Mouse (Mus musculus) ES-Bruce4 (cell line): ENCODE data around the gene Ssh1.

ENCODE experiments used
- CTCF ChIP-seq: IDR thresholded peaks from one replicate; pipeline ENCODE4 v1.8.1; 2011; ENCODE audit warnings: low read depth, low read length
- EP300 ChIP-seq: IDR thresholded peaks from 2 replicates; pipeline ENCODE4 v1.6.1; 2011; ENCODE audit warnings: low read depth, low read length; ENCODE audit not compliant: insufficient read depth

GRCm38 (mm10) chr5:113945126-113945525, 48.6 kb downstream of the Ssh1 start:
- TF ChIP-seq CTCF (no peak), EP300 (no peak)
